Mouse (Mus musculus) heart, embryonic 11.5 days (tissue): ENCODE measurements around the gene Bbof1. TPM values are rescaled to one million over a fixed set of nuclear protein-coding genes. Genes with fewer than 3 reads are reported as not detected.

Experiments
- ATAC-seq: fragments of 200-750 bp; cut with Nextera tagmentation; replicated peaks from 2 replicates; pipeline ENCODE4 v1.8.0; 2017; ENCODE audit warnings: moderate library complexity; ENCODE audit not compliant: insufficient number of reproducible peaks, low FRiP score, low TSS enrichment
- H3K27ac ChIP-seq: fragments of 300-500 bp; sonication (generic); 2 replicates; pipeline ENCODE4 v1.5.1; 2014; ENCODE audit warnings: mild to moderate bottlenecking, low read depth, low read length
- H3K27me3 ChIP-seq: fragments of 300-500 bp; sonication (generic); 2 replicates; pipeline ENCODE4 v1.6.1; 2014; ENCODE audit warnings: mild to moderate bottlenecking, low read length, mixed read lengths; ENCODE audit not compliant: control insufficient read depth, insufficient read depth
- H3K36me3 ChIP-seq: fragments of 300-500 bp; sonication (generic); 2 replicates; pipeline ENCODE4 v1.6.1; 2014; ENCODE audit warnings: mild to moderate bottlenecking, low read length, moderate library complexity, mixed read lengths; ENCODE audit not compliant: control insufficient read depth, insufficient read depth
- H3K4me1 ChIP-seq: fragments of 300-500 bp; sonication (generic); 2 replicates; pipeline ENCODE4 v1.6.1; 2014; ENCODE audit warnings: low read length; ENCODE audit not compliant: control insufficient read depth, insufficient read depth
- H3K4me2 ChIP-seq: fragments of 300-500 bp; sonication (generic); 2 replicates; pipeline ENCODE4 v1.6.1; 2014; ENCODE audit warnings: mild to moderate bottlenecking, moderate library complexity
- H3K4me3 ChIP-seq: fragments of 300-500 bp; sonication (generic); 2 replicates; pipeline ENCODE4 v1.5.1; 2014; ENCODE audit warnings: low read depth, low read length
- H3K9ac ChIP-seq: fragments of 300-500 bp; sonication (generic); 2 replicates; pipeline ENCODE4 v1.6.1; 2014; ENCODE audit warnings: mild to moderate bottlenecking, low read depth, low read length, moderate library complexity
- H3K9me3 ChIP-seq: fragments of 300-500 bp; sonication (generic); replicated peaks from 2 replicates; pipeline ENCODE4 v1.6.1; 2016; ENCODE audit warnings: low read length; ENCODE audit not compliant: control insufficient read depth
- WGBS: fragments of 180-500 bp; shearing (Covaris S2); extraction: QIAGEN DNeasy Blood & Tissue Kit; methylation state at CpG from one replicate; pipeline ENCODE4 v1.1.7; 2014; ENCODE audit not compliant: insufficient replicate concordance; 5-methylcytosine and 5-hydroxymethylcytosine counted together
- polyA plus RNA-seq: library from polyadenylated mRNA; unstranded; fragments of >200 nt; fragmentation: Nextera tagmentation; extraction: Ambion mirVana; gene quantifications from 2 replicates; pipeline ENCODE4 v1.2.1, GENCODE M21; 2014

Gene Bbof1
- polyA plus RNA-seq, 1 experiment from 2014 or later = 1.1 TPM

- Histone ChIP-seq H3K27me3 (no peaks in the 10 kb centered on the region), H3K4me2 (peak overlapping the region; percentile 34), H3K4me3 (peak overlapping the region; percentile 23), H3K27ac (peak overlapping the region; percentile 81), H3K36me3 (no peaks in the 10 kb centered on the region), H3K9ac (no peak overlapping the region; the same call in 1 of the 2 replicates), H3K9me3 (no peaks in the 10 kb centered on the region), H3K4me1 (peaks cover 19% of the 10 kb centered on the region)
- WGBS = 55% methylated on average over 4 of the region's 4 CpGs
- peak; percentile 83 for ATAC-seq
Observed at GRCm38 (mm10) chr12:84382369-84382768, 26.5 kb upstream of the Bbof1 start.

GRCm38 (mm10) chr12:84384644-84385081 lies 24.2 kb upstream of the Bbof1 start:
- ATAC-seq = no peak
- 37% methylated on average over 5 of the region's 5 CpGs for WGBS
- Histone ChIP-seq H3K36me3 (no peaks in the 10 kb centered on the region), H3K27ac (peak overlapping the region; percentile 77), H3K9ac (no peak overlapping the region), H3K4me3 (no peak overlapping the region), H3K4me1 (peaks cover 19% of the 10 kb centered on the region), H3K4me2 (peak overlapping the region; percentile 4; the same call in 1 of the 2 replicates), H3K9me3 (no peaks in the 10 kb centered on the region), H3K27me3 (no peaks in the 10 kb centered on the region)

- Histone ChIP-seq H3K9ac (0 out of 2 replicates have a peak overlapping the region, but pooled peaks have one; percentile 22), H3K4me2 (no peak overlapping the region), H3K27me3 (no peaks in the 10 kb centered on the region), H3K36me3 (no peaks in the 10 kb centered on the region), H3K4me1 (peaks cover 19% of the 10 kb centered on the region), H3K4me3 (no peak overlapping the region), H3K9me3 (no peaks in the 10 kb centered on the region), H3K27ac (peak overlapping the region; percentile 77)
- 85% methylated on average over 4 of the region's 4 CpGs for WGBS
- no peak for ATAC-seq
Observed at GRCm38 (mm10) chr12:84385408-84385807, 23.5 kb upstream of the Bbof1 start.

GRCm38 (mm10) chr12:84388097-84388496 lies 20.8 kb upstream of the Bbof1 start:
- Histone ChIP-seq H3K27me3 (no peaks in the 10 kb centered on the region), H3K27ac (no peak overlapping the region), H3K9me3 (no peaks in the 10 kb centered on the region), H3K4me2 (no peak overlapping the region), H3K36me3 (no peaks in the 10 kb centered on the region), H3K9ac (no peak overlapping the region), H3K4me1 (peaks cover 16% of the 10 kb centered on the region), H3K4me3 (no peak overlapping the region)
- 89% methylated on average over 8 of the region's 8 CpGs for WGBS
- ATAC-seq = no peak

- no peak overlapping the region for H3K4me2 ChIP-seq
- H3K27me3 ChIP-seq = no peaks in the 10 kb centered on the region
- 61% methylated on average over 14 of the region's 14 CpGs for WGBS
- H3K36me3 ChIP-seq = no peaks in the 10 kb centered on the region
- H3K4me1 ChIP-seq = peaks cover 16% of the 10 kb centered on the region
- no peak overlapping the region for H3K4me3 ChIP-seq
- H3K9me3 ChIP-seq = no peaks in the 10 kb centered on the region
- H3K27ac ChIP-seq = no peak overlapping the region
- no peak overlapping the region for H3K9ac ChIP-seq
- ATAC-seq = no peak
Observed at GRCm38 (mm10) chr12:84388774-84389400, 20.0 kb upstream of the Bbof1 start.

GRCm38 (mm10) chr12:84390336-84390735 lies 18.5 kb upstream of the Bbof1 start:
- Histone ChIP-seq H3K4me2 (no peak overlapping the region), H3K36me3 (no peaks in the 10 kb centered on the region), H3K4me3 (no peak overlapping the region), H3K4me1 (peaks cover 5% of the 10 kb centered on the region), H3K27me3 (no peaks in the 10 kb centered on the region), H3K9ac (no peak overlapping the region), H3K27ac (peak overlapping the region; percentile 41; the same call in 1 of the 2 replicates), H3K9me3 (no peaks in the 10 kb centered on the region)
- no peak for ATAC-seq
- 33% methylated on average over 6 of the region's 6 CpGs for WGBS

GRCm38 (mm10) chr12:84392681-84393080 lies 16.2 kb upstream of the Bbof1 start:
- Histone ChIP-seq H3K9ac (no peak overlapping the region), H3K36me3 (no peaks in the 10 kb centered on the region; the same call in 1 of the 2 replicates), H3K27ac (no peak overlapping the region), H3K9me3 (no peaks in the 10 kb centered on the region), H3K4me1 (no peaks in the 10 kb centered on the region; the same call in 1 of the 2 replicates), H3K27me3 (no peaks in the 10 kb centered on the region), H3K4me2 (no peak overlapping the region), H3K4me3 (no peak overlapping the region)
- ATAC-seq = no peak
- 90% methylated on average over 4 of the region's 4 CpGs for WGBS

- Histone ChIP-seq H3K27me3 (no peaks in the 10 kb centered on the region), H3K4me1 (no peaks in the 10 kb centered on the region; the same call in 1 of the 2 replicates), H3K27ac (no peak overlapping the region), H3K9ac (no peak overlapping the region), H3K4me3 (no peak overlapping the region), H3K36me3 (no peaks in the 10 kb centered on the region; the same call in 1 of the 2 replicates), H3K9me3 (no peaks in the 10 kb centered on the region), H3K4me2 (no peak overlapping the region)
- WGBS = 87% methylated on average over 5 of the region's 5 CpGs
- ATAC-seq = no peak
Observed at GRCm38 (mm10) chr12:84393847-84394246, 15.0 kb upstream of the Bbof1 start.
